Mouse (Mus musculus) cerebellum, adult 2 months (tissue): ENCODE data around the gene Heg1. TPM values are rescaled to one million over a fixed set of nuclear protein-coding genes. Genes with fewer than 3 reads are reported as not detected.

Experiments
- DNase-seq, 2 experiments: peaks; one replicate each; pipeline ENCODE4 v3.0.0; 2021
- H3K27ac ChIP-seq: fragments of 200-500 bp; 2 replicates; pipeline ENCODE4 v1.5.1; 2012; ENCODE audit warnings: low read length, control low read depth, inconsistent platforms; ENCODE audit not compliant: insufficient read depth
- H3K27me3 ChIP-seq: fragments of 200-500 bp; 2 replicates; pipeline ENCODE4 v1.6.1; 2012; ENCODE audit warnings: inconsistent platforms, mild to moderate bottlenecking, low read length, moderate library complexity; ENCODE audit not compliant: control insufficient read depth, insufficient read depth
- H3K4me1 ChIP-seq: fragments of 200-500 bp; 2 replicates; pipeline ENCODE4 v1.6.1; 2011; ENCODE audit warnings: low read length; ENCODE audit not compliant: control insufficient read depth, insufficient read depth
- H3K4me3 ChIP-seq: fragments of 200-500 bp; replicated peaks from 2 replicates; pipeline ENCODE3; 2011; ENCODE audit warnings: mild to moderate bottlenecking, low read depth, low read length, control low read depth; ENCODE audit not compliant: insufficient read depth
- CTCF ChIP-seq: fragments of 200-500 bp; IDR thresholded peaks from 2 replicates; pipeline ENCODE4 v1.5.1; 2011; ENCODE audit warnings: low read depth, mild to moderate bottlenecking, control low read depth, low read length, moderate library complexity, borderline replicate concordance; ENCODE audit not compliant: insufficient read depth
- POLR2A ChIP-seq: fragments of 200-500 bp; IDR thresholded peaks from 2 replicates; pipeline ENCODE4 v1.6.1; 2011; ENCODE audit warnings: low read length, control low read depth, borderline replicate concordance; ENCODE audit not compliant: insufficient read depth
- WGBS: fragments of 180-500 bp; shearing (Covaris S2); methylation state at CpG from one replicate; pipeline ENCODE4 v1.1.7; 2018; 5-methylcytosine and 5-hydroxymethylcytosine counted together
- polyA plus RNA-seq: library from polyadenylated mRNA; depleted of rRNA; stranded (reverse); fragments of >200 nt; gene quantifications from 2 replicates; pipeline ENCODE4 v1.2.3, GENCODE M21; 2012

Gene Heg1
- polyA plus RNA-seq, 1 experiment, result 21.9 TPM

DNA sequence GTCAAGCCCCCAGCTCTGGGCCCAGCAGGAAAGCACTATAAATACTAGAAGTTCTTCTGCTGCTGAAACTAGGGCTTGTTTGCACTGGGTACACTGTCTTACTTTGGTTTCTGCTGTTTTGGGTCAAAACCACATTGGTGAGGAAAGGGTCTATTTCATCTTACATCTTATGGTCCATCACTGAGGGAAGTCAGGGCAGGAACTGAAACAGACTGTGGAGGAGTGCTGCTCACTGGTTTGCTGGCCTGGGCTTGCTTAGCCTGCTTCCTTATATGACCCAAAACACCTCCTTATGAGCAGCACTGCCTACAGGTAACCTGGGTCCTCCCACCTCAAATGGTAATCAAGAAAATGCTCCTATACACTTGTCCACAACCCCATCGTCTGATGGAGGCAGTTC is 9.4 kb downstream of the Heg1 start:
- Histone ChIP-seq H3K4me3 (no peak overlapping the region), H3K4me1 (peaks cover 43% of the 10 kb centered on the region), H3K27ac (no peak overlapping the region), H3K27me3 (no peaks in the 10 kb centered on the region)
- DNase-seq, result no peak
- 82% methylated on average over 1 of the region's 1 CpGs for WGBS
- TF ChIP-seq CTCF, result no peak
- TF ChIP-seq POLR2A, result no peak

DNA sequence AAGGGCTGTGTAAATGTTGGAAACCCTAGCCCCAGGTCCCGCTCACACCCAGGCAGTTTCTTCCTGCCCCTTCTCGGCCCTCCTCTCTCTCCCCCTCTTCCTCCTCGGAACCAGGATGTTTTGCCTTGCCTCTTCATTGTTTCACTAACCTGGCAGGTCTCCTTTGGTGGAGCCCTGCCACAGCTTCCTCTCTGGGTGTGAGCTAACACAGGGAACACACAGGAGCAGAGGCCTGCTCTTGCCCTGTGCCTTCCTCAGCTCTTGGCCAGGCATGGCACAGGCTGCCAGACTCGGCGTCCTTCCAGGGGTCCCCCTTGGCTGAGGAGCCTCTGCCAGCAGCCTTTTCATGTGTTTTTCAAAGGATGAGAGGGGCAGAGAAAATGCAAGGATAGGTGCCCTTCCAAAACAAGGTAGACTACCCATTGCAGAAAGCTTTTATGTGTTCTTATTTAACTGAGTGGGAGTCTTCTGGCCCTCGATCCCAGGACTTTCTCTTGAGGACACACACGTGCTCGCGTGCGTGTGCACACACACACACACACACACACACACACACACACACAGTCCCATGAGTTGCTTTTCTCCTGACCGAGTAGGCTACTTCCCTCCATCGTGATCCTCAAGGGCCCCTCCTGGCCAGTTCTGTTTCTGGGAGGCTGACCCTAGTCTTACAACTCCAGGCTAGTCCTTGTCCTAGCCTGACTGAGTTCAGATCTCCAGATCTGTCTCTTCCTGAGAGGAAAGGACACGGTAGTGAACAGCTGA is 12.8 kb downstream of the Heg1 start:
- H3K27ac ChIP-seq, result peak overlapping the region; percentile 28; the same call in 1 of the 2 replicates
- peak; percentile 60 to 71 for DNase-seq
- 43% methylated on average over 13 of the region's 13 CpGs for WGBS

DNA sequence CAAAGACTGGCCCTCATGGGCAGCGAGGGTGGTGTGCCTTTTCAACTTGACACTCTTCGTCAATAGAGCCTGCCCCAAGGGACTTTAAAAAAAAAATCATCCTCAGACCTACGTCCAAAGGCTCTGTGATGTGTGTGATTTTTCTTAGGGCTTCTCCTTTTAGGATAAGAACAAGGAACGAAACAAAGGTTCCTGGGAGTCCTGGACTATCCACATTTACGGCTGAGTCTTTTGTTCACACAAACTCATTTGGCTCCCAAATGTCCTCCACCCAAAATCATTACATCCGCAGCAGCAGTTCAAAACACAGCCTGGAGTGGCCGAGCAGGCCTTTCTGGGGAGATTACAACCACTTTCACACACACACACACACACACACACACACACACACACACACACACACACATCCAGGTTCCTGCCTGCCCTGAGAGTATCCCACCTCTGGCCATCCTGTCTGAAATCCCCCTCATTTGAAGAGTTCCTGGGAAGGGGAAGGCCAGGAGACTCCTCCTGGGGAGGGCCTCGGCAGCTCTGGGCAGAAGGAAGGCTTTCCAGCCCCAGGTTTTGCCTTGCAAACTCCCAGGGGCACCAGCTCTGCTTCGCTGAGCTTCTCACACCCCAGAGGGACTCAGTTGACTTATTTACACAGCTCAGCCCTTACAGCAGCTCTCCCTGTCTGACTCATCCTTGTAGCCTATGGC is 13.6 kb downstream of the Heg1 start:
- Histone ChIP-seq H3K4me1 (peaks cover 22% of the 10 kb centered on the region), H3K27me3 (no peaks in the 10 kb centered on the region), H3K4me3 (no peak overlapping the region), H3K27ac (peak overlapping the region; percentile 9; the same call in 1 of the 2 replicates)
- WGBS, result 73% methylated on average over 9 of the region's 9 CpGs
- DNase-seq, result no peak
- TF ChIP-seq POLR2A, result no peak
- TF ChIP-seq CTCF, result no peak

More for the DNA sequence above, 12.8 kb downstream of the Heg1 start:
- H3K27me3 ChIP-seq, result no peaks in the 10 kb centered on the region
- no peak for TF ChIP-seq CTCF
- no peak for TF ChIP-seq POLR2A
- H3K4me1 ChIP-seq, result peaks cover 27% of the 10 kb centered on the region
- no peak overlapping the region for H3K4me3 ChIP-seq

DNA sequence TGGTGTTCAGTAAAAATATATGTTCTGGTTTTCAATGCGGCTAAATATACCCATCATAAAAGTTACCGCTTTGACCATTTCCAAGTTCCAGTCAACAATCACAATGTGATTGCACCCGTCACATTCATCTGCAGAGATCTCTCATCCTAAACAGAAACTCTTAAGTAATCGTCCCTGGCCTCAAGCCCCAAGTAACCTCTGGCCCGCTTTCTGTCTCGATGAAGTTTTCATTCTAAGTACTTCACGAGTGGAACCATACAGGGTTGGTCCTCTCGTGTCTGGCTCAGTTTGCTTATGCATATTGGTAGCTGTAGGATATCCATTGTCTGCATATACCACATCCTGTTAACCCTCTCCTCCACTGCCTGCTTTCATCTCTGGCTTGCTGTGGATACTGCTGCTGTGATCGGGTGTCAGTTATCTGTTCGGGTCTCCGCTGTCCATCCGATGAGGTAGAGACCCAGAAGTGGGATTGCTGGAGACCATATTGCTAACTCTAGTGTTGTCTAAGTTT is 14.2 kb downstream of the Heg1 start:
- Histone ChIP-seq H3K27me3 (no peaks in the 10 kb centered on the region), H3K4me1 (peaks cover 22% of the 10 kb centered on the region), H3K4me3 (no peak overlapping the region), H3K27ac (no peak overlapping the region)
- WGBS, result 80% methylated on average over 12 of the region's 12 CpGs
- no peak for TF ChIP-seq POLR2A
- TF ChIP-seq CTCF, result no peak
- no peak for DNase-seq

DNA sequence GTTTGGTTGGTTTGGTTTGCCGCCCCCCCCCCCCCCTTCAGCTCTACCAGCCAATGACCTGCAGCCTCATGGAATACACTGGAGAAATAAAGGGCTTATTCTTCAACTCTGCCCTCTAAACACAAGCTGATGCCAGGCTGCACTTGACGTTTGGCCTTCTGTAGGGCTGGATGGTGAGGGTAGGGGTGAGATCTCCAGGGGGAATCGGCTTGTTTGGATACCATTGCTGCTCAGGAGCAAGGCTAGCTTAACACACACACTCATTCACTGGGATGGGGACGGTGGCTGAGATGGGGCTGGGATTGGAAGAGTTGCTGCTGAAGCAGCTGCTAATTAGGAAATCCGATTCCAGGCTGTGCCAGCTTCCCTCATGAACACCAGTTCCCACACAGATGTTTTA is 16.4 kb downstream of the Heg1 start:
- no peak overlapping the region for H3K27ac ChIP-seq
- WGBS, result 72% methylated on average over 5 of the region's 5 CpGs
- DNase-seq, result no peak
- H3K27me3 ChIP-seq, result no peaks in the 10 kb centered on the region
- no peak overlapping the region for H3K4me3 ChIP-seq
- TF ChIP-seq POLR2A, result no peak
- no peak for TF ChIP-seq CTCF
- peaks cover 26% of the 10 kb centered on the region for H3K4me1 ChIP-seq

DNA sequence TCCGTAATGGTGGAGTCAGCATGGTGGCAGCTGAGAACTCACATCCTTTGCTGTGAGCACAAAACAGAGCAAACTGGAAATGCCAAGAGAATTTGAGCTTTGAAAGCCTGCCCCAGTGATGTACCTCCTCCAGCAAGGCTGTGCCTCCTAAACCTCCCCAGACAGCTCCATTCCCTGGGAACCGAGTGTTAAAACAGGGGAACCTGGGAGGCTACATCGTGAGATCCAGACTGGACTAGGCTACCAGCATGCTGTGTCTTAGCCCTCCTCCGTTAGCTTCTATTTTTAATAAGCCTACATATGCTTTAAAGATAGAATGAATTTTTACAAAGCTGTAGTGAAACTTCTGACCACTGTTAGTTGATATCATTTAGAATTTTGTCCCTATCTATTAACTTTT is 17.7 kb downstream of the Heg1 start:
- H3K27ac ChIP-seq, result no peak overlapping the region
- WGBS, result 87% methylated on average over 4 of the region's 4 CpGs
- peaks cover 16% of the 10 kb centered on the region for H3K4me1 ChIP-seq
- no peak for DNase-seq
- TF ChIP-seq CTCF (no peak), POLR2A (no peak)
- no peaks in the 10 kb centered on the region for H3K27me3 ChIP-seq
- no peak overlapping the region for H3K4me3 ChIP-seq

DNA sequence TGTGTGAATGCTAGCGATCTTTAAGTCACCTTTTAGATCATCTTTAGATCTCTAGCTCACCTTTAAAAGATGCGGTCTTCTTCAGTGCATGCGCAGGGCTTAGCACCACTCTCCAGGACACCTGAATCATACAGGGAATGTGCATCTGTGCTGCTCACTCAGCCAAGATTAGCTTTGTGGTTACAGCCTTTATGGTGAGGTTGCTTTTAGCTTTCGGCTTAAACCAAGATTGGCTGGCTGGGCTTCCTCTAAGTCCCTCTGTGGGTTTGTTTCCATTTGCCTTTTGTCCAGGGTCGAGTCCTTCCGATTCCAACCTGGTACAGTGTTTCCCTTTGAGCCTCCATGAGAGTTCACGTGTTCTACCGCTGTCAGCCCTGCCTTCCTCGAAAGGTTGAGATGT is 20.1 kb downstream of the Heg1 start:
- peak overlapping the region; percentile 76 for H3K27ac ChIP-seq
- H3K4me1 ChIP-seq, result peaks cover 25% of the 10 kb centered on the region
- 17% methylated on average over 9 of the region's 9 CpGs for WGBS
- peak; percentile 70 to 77 for DNase-seq
- no peak overlapping the region for H3K4me3 ChIP-seq
- TF ChIP-seq CTCF (no peak), POLR2A (no peak)
- H3K27me3 ChIP-seq, result no peaks in the 10 kb centered on the region
